Mouse (Mus musculus) MEL (cell line): ENCODE results near the gene Pde10a. TPM values are rescaled to one million over a fixed set of nuclear protein-coding genes. Genes with fewer than 3 reads are reported as not detected.

ENCODE experiments used
- DNase-seq: peaks from one replicate; pipeline ENCODE4 v3.0.0; 2011; ENCODE audit warnings: low read depth, low spot score
- H3K27ac ChIP-seq: 2 replicates; pipeline ENCODE4 v1.5.1; 2012; ENCODE audit warnings: low read depth, mild to moderate bottlenecking, control low read depth, low read length, moderate library complexity; ENCODE audit not compliant: control insufficient read depth
- H3K27me3 ChIP-seq, 2 experiments: fragments of 150-350 bp in 1 of 2; sonication (generic) in 1 of 2; 2 replicates each; pipeline ENCODE4 v1.6.1; 2012; ENCODE audit warnings: low read length in 2 of 2, mild to moderate bottlenecking in 2 of 2, improper control_type of control experiment in 1 of 2, moderate library complexity in 1 of 2; ENCODE audit not compliant: insufficient read depth in 2 of 2, control insufficient read depth in 1 of 2
- H3K36me3 ChIP-seq, 2 experiments: 2 replicates each; pipeline ENCODE4 v1.6.1; 2012 to 2014; ENCODE audit warnings: low read length in 2 of 2, improper control_type of control experiment in 1 of 2, inconsistent platforms in 1 of 2, mild to moderate bottlenecking in 1 of 2; ENCODE audit not compliant: insufficient read depth in 2 of 2, control insufficient read depth in 1 of 2
- H3K4me1 ChIP-seq, 2 experiments: fragments of 150-350 bp in 1 of 2; sonication (generic) in 1 of 2; 2 replicates each; pipeline ENCODE4 v1.6.1; 2012; ENCODE audit warnings: low read length in 2 of 2, improper control_type of control experiment in 1 of 2, mild to moderate bottlenecking in 1 of 2; ENCODE audit not compliant: insufficient read depth in 2 of 2, control insufficient read depth in 1 of 2
- H3K4me3 ChIP-seq, 2 experiments: fragments of 150-350 bp in 1 of 2; sonication (generic) in 1 of 2; 2 replicates each; pipeline ENCODE4 v1.5.1; 2012; ENCODE audit warnings: low read depth in 2 of 2, low read length in 2 of 2, mild to moderate bottlenecking in 2 of 2, moderate library complexity in 2 of 2, control low read depth in 1 of 2, improper control_type of control experiment in 1 of 2; ENCODE audit not compliant: control insufficient read depth in 1 of 2, insufficient read depth in 1 of 2
- H3K79me2 ChIP-seq: 2 replicates; pipeline ENCODE4 v1.6.1; 2012; ENCODE audit warnings: mild to moderate bottlenecking, low read length, moderate library complexity; ENCODE audit not compliant: control insufficient read depth, poor library complexity, insufficient read depth
- H3K9ac ChIP-seq: 2 replicates; pipeline ENCODE4 v1.6.1; 2012; ENCODE audit warnings: low read depth, mild to moderate bottlenecking, control low read depth, low read length, moderate library complexity; ENCODE audit not compliant: control insufficient read depth, poor library complexity, severe bottlenecking
- H3K9me3 ChIP-seq: fragments of 150-350 bp; sonication (generic); replicated peaks from 2 replicates; pipeline ENCODE4 v1.6.1; 2012; ENCODE audit warnings: mild to moderate bottlenecking, low read length, improper control_type of control experiment, moderate library complexity; ENCODE audit not compliant: insufficient read depth
- BHLHE40 ChIP-seq: IDR thresholded peaks from 2 replicates; pipeline ENCODE4 v1.6.1; 2012; ENCODE audit warnings: low read depth, mild to moderate bottlenecking, inconsistent platforms, low read length, improper control_type of control experiment, borderline replicate concordance
- CHD2 ChIP-seq: IDR thresholded peaks from 2 replicates; pipeline ENCODE4 v1.6.1; 2011; ENCODE audit warnings: low read length, improper control_type of control experiment
- E2F4 ChIP-seq: IDR thresholded peaks from 2 replicates; pipeline ENCODE4 v1.6.1; 2011; ENCODE audit warnings: low read depth, low read length, improper control_type of control experiment, borderline replicate concordance
- ETS1 ChIP-seq: IDR thresholded peaks from 2 replicates; pipeline ENCODE4 v1.6.1; 2012; ENCODE audit warnings: low read depth, mild to moderate bottlenecking, inconsistent platforms, low read length, improper control_type of control experiment, moderate library complexity
- GATA1 ChIP-seq: IDR thresholded peaks from 2 replicates; pipeline ENCODE4 v1.6.1; 2011; ENCODE audit warnings: low read depth, low read length, improper control_type of control experiment
- HCFC1 ChIP-seq: IDR thresholded peaks from 2 replicates; pipeline ENCODE4 v1.6.1; 2012; ENCODE audit warnings: low read depth, mild to moderate bottlenecking, inconsistent platforms, low read length, improper control_type of control experiment, moderate library complexity
- MAFK ChIP-seq: IDR thresholded peaks from 2 replicates; pipeline ENCODE4 v1.6.1; 2011; ENCODE audit warnings: low read depth, mild to moderate bottlenecking, low read length, improper control_type of control experiment, borderline replicate concordance
- MAZ ChIP-seq: IDR thresholded peaks from 2 replicates; pipeline ENCODE4 v1.6.1; 2012; ENCODE audit warnings: low read depth, mild to moderate bottlenecking, inconsistent platforms, low read length, improper control_type of control experiment
- MEF2A ChIP-seq: IDR thresholded peaks from 2 replicates; pipeline ENCODE4 v1.6.1; 2014; ENCODE audit warnings: low read depth, mild to moderate bottlenecking, inconsistent platforms, low read length, improper control_type of control experiment; ENCODE audit not compliant: poor library complexity, insufficient replicate concordance, severe bottlenecking; ENCODE audit errors: extremely low read depth
- MXI1 ChIP-seq: IDR thresholded peaks from 2 replicates; pipeline ENCODE4 v1.6.1; 2011; ENCODE audit warnings: mild to moderate bottlenecking, low read depth, low read length, improper control_type of control experiment
- NELFE ChIP-seq: IDR thresholded peaks from 2 replicates; pipeline ENCODE4 v1.6.1; 2011; ENCODE audit warnings: low read depth, low read length, improper control_type of control experiment
- POLR2AphosphoS2 ChIP-seq: IDR thresholded peaks from 2 replicates; pipeline ENCODE4 v1.6.1; 2011; ENCODE audit warnings: low read length, improper control_type of control experiment
- POLR2AphosphoS5 ChIP-seq: IDR thresholded peaks from 2 replicates; pipeline ENCODE4 v1.6.1; 2012; ENCODE audit warnings: low read depth, borderline replicate concordance, mild to moderate bottlenecking, inconsistent platforms, low read length, moderate library complexity, mixed read lengths
- RAD21 ChIP-seq: IDR thresholded peaks from 2 replicates; pipeline ENCODE4 v1.6.1; 2011; ENCODE audit warnings: mild to moderate bottlenecking, low read depth, low read length, improper control_type of control experiment
- RCOR1 ChIP-seq: IDR thresholded peaks from 2 replicates; pipeline ENCODE4 v1.6.1; 2012; ENCODE audit warnings: low read depth, mild to moderate bottlenecking, inconsistent platforms, low read length, improper control_type of control experiment
- SMC3 ChIP-seq: IDR thresholded peaks from 2 replicates; pipeline ENCODE4 v1.6.1; 2011; ENCODE audit warnings: low read depth, low read length, improper control_type of control experiment
- TAL1 ChIP-seq: IDR thresholded peaks from 2 replicates; pipeline ENCODE4 v1.6.1; 2012; ENCODE audit warnings: mild to moderate bottlenecking, inconsistent platforms, low read length, moderate library complexity, mixed read lengths
- TCF12 ChIP-seq: IDR thresholded peaks from 2 replicates; pipeline ENCODE4 v1.6.1; 2014; ENCODE audit warnings: low read depth, mild to moderate bottlenecking, inconsistent platforms, low read length, improper control_type of control experiment, moderate library complexity
- UBTF ChIP-seq: IDR thresholded peaks from 2 replicates; pipeline ENCODE4 v1.6.1; 2012; ENCODE audit warnings: low read depth, mild to moderate bottlenecking, inconsistent platforms, low read length, improper control_type of control experiment, moderate library complexity, borderline replicate concordance; ENCODE audit not compliant: insufficient read depth
- USF1 ChIP-seq: IDR thresholded peaks from 2 replicates; pipeline ENCODE4 v1.6.1; 2014; ENCODE audit warnings: low read depth, mild to moderate bottlenecking, inconsistent platforms, low read length, improper control_type of control experiment, moderate library complexity
- USF2 ChIP-seq, 2 experiments: IDR thresholded peaks; 2 replicates each; pipeline ENCODE4 v1.6.1; 2011 to 2012; ENCODE audit warnings: improper control_type of control experiment in 2 of 2, low read length in 2 of 2, borderline replicate concordance in 1 of 2, inconsistent platforms in 1 of 2, low read depth in 1 of 2, mild to moderate bottlenecking in 1 of 2; ENCODE audit not compliant: insufficient read depth in 1 of 2
- ZKSCAN1 ChIP-seq: IDR thresholded peaks from 2 replicates; pipeline ENCODE4 v1.6.1; 2012; ENCODE audit warnings: low read depth, mild to moderate bottlenecking, inconsistent platforms, low read length, improper control_type of control experiment, moderate library complexity
- ZNF384 ChIP-seq: IDR thresholded peaks from 2 replicates; pipeline ENCODE4 v1.6.1; 2012; ENCODE audit warnings: low read depth, mild to moderate bottlenecking, inconsistent platforms, low read length, improper control_type of control experiment
- polyA plus RNA-seq, 2 experiments: library from polyadenylated mRNA; stranded (reverse) in 1 of 2; unstranded in 1 of 2; fragments of >175 nt in 1 of 2; fragments of >200 nt in 1 of 2; gene quantifications; 2 replicates each; pipeline versions ENCODE4 v1.2.1 to v1.2.4; 2012; ENCODE audit warnings: low replicate concordance in 2 of 2, low read depth in 1 of 2; ENCODE audit not compliant: insufficient read length in 2 of 2, insufficient read depth in 1 of 2, missing spikeins in 1 of 2
- total RNA-seq: library from RNA; depleted of rRNA; stranded (reverse); fragments of 300-350 nt; gene quantifications from 2 replicates; pipeline ENCODE4 v1.2.3, GENCODE M21; 2012

Gene Pde10a
- total and polyA plus RNA-seq, 3 experiments = 3.1 to 6.9 TPM; not detected in 1

DNA sequence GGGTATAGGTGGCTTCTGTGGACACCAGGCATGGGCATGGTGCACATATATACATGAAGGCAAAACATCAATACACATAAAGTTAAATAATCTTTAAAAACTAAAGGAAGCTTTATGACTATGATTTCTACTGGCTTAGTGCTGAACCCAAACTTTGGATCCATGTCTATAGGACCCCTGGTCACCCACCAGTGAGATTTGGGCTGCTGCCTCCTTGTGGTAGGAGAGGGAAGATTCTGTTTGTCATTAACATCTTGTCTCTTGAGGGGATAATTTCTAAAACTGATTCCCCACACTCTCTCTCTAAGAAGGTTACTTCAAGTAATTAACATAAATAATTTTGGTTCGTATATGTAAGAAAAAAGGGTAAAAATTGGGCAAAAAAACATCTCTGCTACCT, 220.2 kb downstream of the Pde10a start:
- H3K27ac ChIP-seq = no peak overlapping the region
- no peaks in the 10 kb centered on the region for H3K4me1 ChIP-seq
- TF ChIP-seq NELFE (no peak), BHLHE40 (no peak), TCF12 (no peak), RAD21 (no peak), GATA1 (no peak), ETS1 (no peak), HCFC1 (no peak), MAFK (no peak), POLR2AphosphoS5 (no peak), TAL1 (no peak), MXI1 (no peak), USF2 (IDR thresholded peaks at IDR 0.05; ENCODE audit: borderline replicate concordance in 1 of 2, insufficient read depth in 1 of 2, low read depth in 1 of 2, low read length in 2 of 2) (no peak)
- H3K9me3 ChIP-seq = no peaks in the 10 kb centered on the region
- no peaks in the 10 kb centered on the region for H3K79me2 ChIP-seq
- H3K27me3 ChIP-seq = 0 out of 4 replicates have a peak, but pooled peaks cover 0 to 1% of the 10 kb centered on the region in 2 experiments
- no peak for DNase-seq
- H3K36me3 ChIP-seq = no peaks in the 10 kb centered on the region
- no peak overlapping the region for H3K9ac ChIP-seq
- H3K4me3 ChIP-seq = no peak overlapping the region

DNA sequence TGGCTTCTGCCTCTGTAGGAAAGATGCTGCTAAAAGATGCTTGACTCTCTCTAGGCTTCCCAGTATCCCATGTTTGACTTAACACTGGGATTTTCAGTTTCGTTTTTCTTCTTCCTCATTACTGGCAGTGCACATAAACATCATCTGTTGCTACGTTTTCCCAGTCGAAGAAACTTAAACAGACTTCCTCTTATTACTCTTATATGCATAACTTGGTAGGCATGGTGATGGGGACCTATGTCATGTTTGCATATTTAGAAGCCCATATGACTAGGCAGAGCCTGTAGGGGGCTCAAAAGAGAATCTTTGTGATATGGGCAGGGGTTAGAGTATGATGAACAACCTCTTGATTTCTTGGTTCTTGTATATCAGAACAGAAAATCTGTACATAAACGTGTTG, 224.3 kb downstream of the Pde10a start:
- Histone ChIP-seq H3K79me2 (no peaks in the 10 kb centered on the region), H3K36me3 (no peaks in the 10 kb centered on the region), H3K9ac (no peak overlapping the region), H3K9me3 (no peaks in the 10 kb centered on the region), H3K27ac (no peak overlapping the region), H3K4me3 (no peak overlapping the region), H3K27me3 (peaks cover 0 to 1% of the 10 kb centered on the region in 2 experiments; a peak in 1 of 4 replicates), H3K4me1 (no peaks in the 10 kb centered on the region)
- peak; percentile 9 for DNase-seq
- TF ChIP-seq ETS1 (no peak), ZNF384 (no peak), CHD2 (no peak), BHLHE40 (no peak), UBTF (no peak), MEF2A (no peak), RCOR1 (no peak), MAZ (no peak), POLR2AphosphoS2 (no peak), SMC3 (no peak), E2F4 (no peak), TCF12 (no peak), USF1 (no peak), TAL1 (no peak), MXI1 (no peak), ZKSCAN1 (no peak)
